Mouse (Mus musculus) limb, embryonic 14.5 days (tissue): ENCODE data around the gene Acaca. TPM values are rescaled to one million over a fixed set of nuclear protein-coding genes. Genes with fewer than 3 reads are reported as not detected.

Experiments used
- ATAC-seq: fragments of 200-750 bp; cut with Nextera tagmentation; 2 replicates; pipeline ENCODE4 v1.8.0; 2017; ENCODE audit warnings: low read depth, moderate number of reproducible peaks, moderate TSS enrichment; ENCODE audit not compliant: low FRiP score
- DNase-seq: peaks from one replicate; pipeline ENCODE4 v3.0.0-alpha.2; 2015; ENCODE audit warnings: low spot score
- H3K27ac ChIP-seq: fragments of 300-500 bp; sonication (generic); replicated peaks from 2 replicates; pipeline ENCODE4 v1.5.1; 2014; ENCODE audit warnings: low read depth, mild to moderate bottlenecking, low read length, moderate library complexity, mixed read lengths
- H3K27me3 ChIP-seq: fragments of 300-500 bp; sonication (generic); 2 replicates; pipeline ENCODE4 v1.6.1; 2014; ENCODE audit warnings: low read length, mixed read lengths; ENCODE audit not compliant: control insufficient read depth, insufficient read depth
- H3K36me3 ChIP-seq: fragments of 300-500 bp; sonication (generic); 2 replicates; pipeline ENCODE4 v1.6.1; 2014; ENCODE audit warnings: mild to moderate bottlenecking, low read length, moderate library complexity, mixed read lengths; ENCODE audit not compliant: control insufficient read depth, insufficient read depth
- H3K4me1 ChIP-seq: fragments of 300-500 bp; sonication (generic); 2 replicates; pipeline ENCODE4 v1.6.1; 2014; ENCODE audit warnings: antibody characterized with exemption, low read length, mixed read lengths; ENCODE audit not compliant: control insufficient read depth, insufficient read depth
- H3K4me2 ChIP-seq: fragments of 300-500 bp; sonication (generic); replicated peaks from 2 replicates; pipeline ENCODE4 v1.6.1; 2014; ENCODE audit warnings: low read depth, mild to moderate bottlenecking, low read length, moderate library complexity; ENCODE audit not compliant: severe bottlenecking
- H3K4me3 ChIP-seq: fragments of 300-500 bp; sonication (generic); replicated peaks from 2 replicates; pipeline ENCODE4 v1.5.1; 2014; ENCODE audit warnings: low read length
- H3K9ac ChIP-seq: fragments of 300-500 bp; sonication (generic); 2 replicates; pipeline ENCODE4 v1.6.1; 2014; ENCODE audit warnings: mild to moderate bottlenecking, low read depth, low read length, moderate library complexity; ENCODE audit not compliant: severe bottlenecking
- H3K9me3 ChIP-seq: fragments of 300-500 bp; sonication (generic); 2 replicates; pipeline ENCODE4 v1.6.1; 2016; ENCODE audit warnings: low read length; ENCODE audit not compliant: control insufficient read depth
- POLR2A ChIP-seq: fragments of 200-500 bp; IDR thresholded peaks from 2 replicates; pipeline ENCODE4 v1.8.0; 2012; ENCODE audit warnings: inconsistent platforms, mild to moderate bottlenecking, moderate library complexity, borderline replicate concordance; ENCODE audit not compliant: insufficient read depth, insufficient read length; ENCODE audit errors: extremely low read depth
- WGBS: fragments of 180-500 bp; shearing (Covaris S2); extraction: QIAGEN DNeasy Blood & Tissue Kit; methylation state at CpG from one replicate; pipeline ENCODE4 v1.1.7; 2014; 5-methylcytosine and 5-hydroxymethylcytosine counted together
- polyA plus RNA-seq, 2 experiments: library from polyadenylated mRNA; depleted of rRNA in 1 of 2; stranded (reverse) in 1 of 2; unstranded in 1 of 2; fragments of >200 nt; fragmentation: Nextera tagmentation in 1 of 2; extraction: Ambion mirVana in 1 of 2; gene quantifications; 2 replicates each; pipeline versions ENCODE4 v1.2.1 to v1.2.3; 2012 to 2014

Acaca gene
- polyA plus RNA-seq, 2 experiments: 18.2 to 20.3 TPM

GRCm38 (mm10) chr11:84194751-84195150 is 65.3 kb downstream of the Acaca start:
- DNase-seq: no peak
- 76% methylated on average over 3 of the region's 3 CpGs for WGBS

GRCm38 (mm10) chr11:84197607-84198402 is 68.3 kb downstream of the Acaca start:
- Histone ChIP-seq H3K36me3 (peaks cover 13% of the 10 kb centered on the region; the same call in 1 of the 2 replicates), H3K27ac (no peak overlapping the region), H3K9me3 (no peaks in the 10 kb centered on the region), H3K27me3 (no peaks in the 10 kb centered on the region), H3K9ac (no peak overlapping the region), H3K4me1 (no peaks in the 10 kb centered on the region), H3K4me2 (no peak overlapping the region), H3K4me3 (no peak overlapping the region)
- no peak for DNase-seq
- TF ChIP-seq POLR2A: no peak
- no peak for ATAC-seq
- 92% methylated on average over 3 of the region's 3 CpGs for WGBS

More at GRCm38 (mm10) chr11:84194751-84195150, 65.3 kb downstream of the Acaca start:
- Histone ChIP-seq H3K4me3 (no peak overlapping the region), H3K9me3 (no peaks in the 10 kb centered on the region), H3K4me2 (no peak overlapping the region), H3K9ac (no peak overlapping the region), H3K4me1 (no peaks in the 10 kb centered on the region), H3K27ac (no peak overlapping the region), H3K27me3 (no peaks in the 10 kb centered on the region), H3K36me3 (peaks cover 13% of the 10 kb centered on the region; the same call in 1 of the 2 replicates)
- ATAC-seq: no peak
- TF ChIP-seq POLR2A: no peak

- ATAC-seq: no peak
- no peaks in the 10 kb centered on the region for H3K9me3 ChIP-seq
- H3K36me3 ChIP-seq: peaks cover 5% of the 10 kb centered on the region; the same call in 1 of the 2 replicates
- no peak for DNase-seq
- H3K4me3 ChIP-seq: no peak overlapping the region
- no peak overlapping the region for H3K4me2 ChIP-seq
- H3K27me3 ChIP-seq: no peaks in the 10 kb centered on the region
- TF ChIP-seq POLR2A: no peak
- H3K4me1 ChIP-seq: no peaks in the 10 kb centered on the region
- WGBS: 70% methylated on average over 4 of the region's 4 CpGs
- no peak overlapping the region for H3K9ac ChIP-seq
- H3K27ac ChIP-seq: no peak overlapping the region
Observed at GRCm38 (mm10) chr11:84205776-84206175, 76.3 kb downstream of the Acaca start.

- WGBS: 91% methylated on average over 6 of the region's 6 CpGs
- TF ChIP-seq POLR2A: no peak
- Histone ChIP-seq H3K36me3 (peaks cover 5% of the 10 kb centered on the region; the same call in 1 of the 2 replicates), H3K27ac (no peak overlapping the region), H3K27me3 (no peaks in the 10 kb centered on the region), H3K9me3 (no peaks in the 10 kb centered on the region), H3K9ac (no peak overlapping the region), H3K4me2 (no peak overlapping the region), H3K4me3 (no peak overlapping the region), H3K4me1 (no peaks in the 10 kb centered on the region)
- no peak for ATAC-seq
- no peak for DNase-seq
Observed at GRCm38 (mm10) chr11:84210876-84211275, 81.4 kb downstream of the Acaca start.

GRCm38 (mm10) chr11:84218951-84219350 is 89.5 kb downstream of the Acaca start:
- TF ChIP-seq POLR2A: no peak
- no peak overlapping the region for H3K4me3 ChIP-seq
- ATAC-seq (no peak), DNase-seq (no peak)
- H3K27me3 ChIP-seq: no peaks in the 10 kb centered on the region
- H3K36me3 ChIP-seq: peaks cover 16% of the 10 kb centered on the region; the same call in 1 of the 2 replicates
- H3K27ac ChIP-seq: no peak overlapping the region
- no peaks in the 10 kb centered on the region for H3K4me1 ChIP-seq
- H3K9me3 ChIP-seq: no peaks in the 10 kb centered on the region
- no peak overlapping the region for H3K4me2 ChIP-seq
- H3K9ac ChIP-seq: no peak overlapping the region
- WGBS: 94% methylated on average over 4 of the region's 4 CpGs

GRCm38 (mm10) chr11:84243562-84243961 is 114.1 kb downstream of the Acaca start:
- TF ChIP-seq POLR2A: no peak
- H3K4me3 ChIP-seq: no peak overlapping the region
- no peaks in the 10 kb centered on the region for H3K9me3 ChIP-seq
- DNase-seq (peak; percentile 33), ATAC-seq (no peak)
- no peak overlapping the region for H3K4me2 ChIP-seq
- no peak overlapping the region for H3K9ac ChIP-seq
- H3K4me1 ChIP-seq: no peaks in the 10 kb centered on the region
- no peaks in the 10 kb centered on the region for H3K27me3 ChIP-seq
- peaks cover 14% of the 10 kb centered on the region; the same call in 1 of the 2 replicates for H3K36me3 ChIP-seq
- no peak overlapping the region for H3K27ac ChIP-seq
